Mouse (Mus musculus) CH12.LX (cell line): ENCODE results near the gene Micu1. TPM values are rescaled to one million over a fixed set of nuclear protein-coding genes. Genes with fewer than 3 reads are reported as not detected.

Experiments
- DNase-seq: peaks from one replicate; pipeline ENCODE4 v3.0.0-alpha.2; 2013; ENCODE audit errors: extremely low read depth
- H3K27ac ChIP-seq: 2 replicates; pipeline ENCODE4 v1.5.1; 2012; ENCODE audit warnings: low read depth, mild to moderate bottlenecking, control low read depth, moderate library complexity; ENCODE audit not compliant: insufficient read depth
- H3K27me3 ChIP-seq: replicated peaks from 2 replicates; pipeline ENCODE3; 2012; ENCODE audit warnings: inconsistent platforms
- H3K36me3 ChIP-seq, 2 experiments: replicated peaks in 1 of 2; 2 replicates each; pipeline versions ENCODE3 to v1.6.1; 2012; ENCODE audit warnings: inconsistent platforms in 1 of 2, low read length in 1 of 2, mild to moderate bottlenecking in 1 of 2, mixed read lengths in 1 of 2, moderate library complexity in 1 of 2; ENCODE audit not compliant: control insufficient read depth in 1 of 2, insufficient read depth in 1 of 2
- H3K4me1 ChIP-seq, 2 experiments: 2 replicates each; pipeline ENCODE4 v1.6.1; 2012; ENCODE audit warnings: inconsistent platforms in 1 of 2, moderate library complexity in 1 of 2; ENCODE audit not compliant: insufficient read depth in 2 of 2, control insufficient read depth in 1 of 2
- H3K4me2 ChIP-seq: 2 replicates; pipeline ENCODE4 v1.6.1; 2012; ENCODE audit warnings: low read depth, mild to moderate bottlenecking, control low read depth; ENCODE audit not compliant: poor library complexity, insufficient read depth, severe bottlenecking
- H3K4me3 ChIP-seq, 3 experiments: fragments of 150-350 bp in 1 of 3; sonication (generic) in 1 of 3; replicated peaks in 1 of 3; 2 replicates each; pipeline versions ENCODE3 to v1.5.1; 2011 to 2012; ENCODE audit warnings: low read depth in 2 of 3, low read length in 2 of 3, mild to moderate bottlenecking in 2 of 3, moderate library complexity in 2 of 3, control low read depth in 1 of 3, improper control_type of control experiment in 1 of 3, inconsistent platforms in 1 of 3, mixed read lengths in 1 of 3; ENCODE audit not compliant: poor library complexity in 1 of 3
- H3K79me2 ChIP-seq: replicated peaks from 2 replicates; pipeline ENCODE4 v1.6.1; 2012; ENCODE audit warnings: mild to moderate bottlenecking, moderate library complexity; ENCODE audit not compliant: control insufficient read depth, poor library complexity, insufficient read depth, severe bottlenecking; ENCODE audit errors: extremely low read depth
- H3K9ac ChIP-seq: 2 replicates; pipeline ENCODE4 v1.6.1; 2012; ENCODE audit warnings: low read depth, mild to moderate bottlenecking, control low read depth, moderate library complexity; ENCODE audit not compliant: insufficient read depth
- H3K9me3 ChIP-seq: replicated peaks from 2 replicates; pipeline ENCODE3; 2012; ENCODE audit warnings: low read length, inconsistent platforms, mixed read lengths
- BHLHE40 ChIP-seq: IDR thresholded peaks from 2 replicates; pipeline ENCODE4 v1.6.1; 2011; ENCODE audit warnings: mild to moderate bottlenecking, low read depth, low read length, improper control_type of control experiment
- CTCF ChIP-seq, 2 experiments: IDR thresholded peaks in 1 of 2; conservative IDR thresholded peaks in 1 of 2; 2 replicates each; pipeline ENCODE4 v1.5.1; 2011 to 2012; ENCODE audit warnings: low read depth in 2 of 2, low read length in 2 of 2, improper control_type of control experiment in 1 of 2, inconsistent platforms in 1 of 2, mild to moderate bottlenecking in 1 of 2, moderate library complexity in 1 of 2
- EP300 ChIP-seq: IDR thresholded peaks from 2 replicates; pipeline ENCODE4 v1.6.1; 2011; ENCODE audit warnings: low read length, improper control_type of control experiment
- ETS1 ChIP-seq: conservative IDR thresholded peaks from 2 replicates; pipeline ENCODE4 v1.6.1; 2012; ENCODE audit warnings: low read depth, mild to moderate bottlenecking, inconsistent platforms, low read length, improper control_type of control experiment, moderate library complexity
- HCFC1 ChIP-seq: IDR thresholded peaks from 2 replicates; pipeline ENCODE4 v1.6.1; 2012; ENCODE audit warnings: low read depth, mild to moderate bottlenecking, inconsistent platforms, low read length, improper control_type of control experiment
- IRF4 ChIP-seq: IDR thresholded peaks from 2 replicates; pipeline ENCODE4 v1.6.1; 2014; ENCODE audit warnings: low read depth, mild to moderate bottlenecking, inconsistent platforms, low read length, improper control_type of control experiment
- MAFK ChIP-seq: IDR thresholded peaks from 2 replicates; pipeline ENCODE4 v1.6.1; 2011; ENCODE audit warnings: low read length, improper control_type of control experiment; ENCODE audit not compliant: insufficient replicate concordance
- MAX ChIP-seq: IDR thresholded peaks from 2 replicates; pipeline ENCODE4 v1.6.1; 2011; ENCODE audit warnings: low read length, improper control_type of control experiment
- MAZ ChIP-seq: IDR thresholded peaks from 2 replicates; pipeline ENCODE4 v1.6.1; 2012; ENCODE audit warnings: low read depth, mild to moderate bottlenecking, inconsistent platforms, low read length, improper control_type of control experiment, moderate library complexity
- MXI1 ChIP-seq: IDR thresholded peaks from 2 replicates; pipeline ENCODE4 v1.6.1; 2011; ENCODE audit warnings: mild to moderate bottlenecking, low read depth, low read length, improper control_type of control experiment
- NELFE ChIP-seq: IDR thresholded peaks from 2 replicates; pipeline ENCODE4 v1.6.1; 2011; ENCODE audit warnings: low read depth, low read length, improper control_type of control experiment
- NRF1 ChIP-seq: IDR thresholded peaks from 2 replicates; pipeline ENCODE4 v1.6.1; 2014; ENCODE audit warnings: low read depth, mild to moderate bottlenecking, inconsistent platforms, low read length, improper control_type of control experiment, moderate library complexity
- PAX5 ChIP-seq: IDR thresholded peaks from 2 replicates; pipeline ENCODE4 v1.6.1; 2012; ENCODE audit warnings: low read length, inconsistent platforms, mixed read lengths
- POLR2AphosphoS2 ChIP-seq: IDR thresholded peaks from 2 replicates; pipeline ENCODE4 v1.6.1; 2011; ENCODE audit warnings: low read depth, low read length, improper control_type of control experiment
- RCOR1 ChIP-seq: conservative IDR thresholded peaks from 2 replicates; pipeline ENCODE4 v1.6.1; 2012; ENCODE audit warnings: low read depth, mild to moderate bottlenecking, inconsistent platforms, low read length, improper control_type of control experiment
- SIN3A ChIP-seq: IDR thresholded peaks from 2 replicates; pipeline ENCODE4 v1.6.1; 2012; ENCODE audit warnings: low read length, improper control_type of control experiment, inconsistent platforms
- SMC3 ChIP-seq: IDR thresholded peaks from 2 replicates; pipeline ENCODE4 v1.6.1; 2011; ENCODE audit warnings: low read depth, low read length, improper control_type of control experiment
- USF2 ChIP-seq: conservative IDR thresholded peaks from 2 replicates; pipeline ENCODE4 v1.6.1; 2011; ENCODE audit warnings: low read depth, low read length, improper control_type of control experiment
- ZKSCAN1 ChIP-seq: IDR thresholded peaks from 2 replicates; pipeline ENCODE4 v1.6.1; 2012; ENCODE audit warnings: low read depth, inconsistent platforms, low read length, improper control_type of control experiment, borderline replicate concordance
- ZMIZ1 ChIP-seq: IDR thresholded peaks from 2 replicates; pipeline ENCODE4 v1.6.1; 2012; ENCODE audit warnings: low read depth, mild to moderate bottlenecking, inconsistent platforms, low read length, improper control_type of control experiment
- ZNF384 ChIP-seq: IDR thresholded peaks from 2 replicates; pipeline ENCODE4 v1.6.1; 2012; ENCODE audit warnings: low read depth, low read length, improper control_type of control experiment, inconsistent platforms
- dilution Hi-C: fragments of 300-500 bp; cut with MboI; formaldehyde crosslinking; loops from 2 replicates; pipeline ENCODE4 v1.14.3; 2020; ENCODE audit warnings: low sequenced_read_pairs; ENCODE audit not compliant: extremely low pct_unique_long_range_greater_than_20kb, extremely low pct_ligation_motif_present
- in situ Hi-C: fragments of 300-500 bp; cut with MboI; formaldehyde crosslinking; loops from 3 replicates; pipeline ENCODE4 v1.14.3; 2019; ENCODE audit warnings: low sequenced_read_pairs, low pct_ligation_motif_present, low pct_unique_long_range_greater_than_20kb, mixed read lengths
- polyA plus RNA-seq: library from polyadenylated mRNA; unstranded; fragments of >175 nt; gene quantifications from 2 replicates; pipeline ENCODE4 v1.2.1, GENCODE M21; 2012; ENCODE audit warnings: low read depth; ENCODE audit not compliant: insufficient read length
- total RNA-seq, 2 experiments: library from RNA; depleted of rRNA; stranded (reverse); fragments of 300-350 nt in 1 of 2; fragments of >200 nt in 1 of 2; gene quantifications; 2 replicates each; pipeline ENCODE4 v1.2.3; 2012 to 2014

The Micu1 gene
- total and polyA plus RNA-seq, 3 experiments = 23.1 to 37.1 (median 29.3) TPM

GRCm38 (mm10) chr10:59909357-59909847 is 207.1 kb downstream of the Micu1 start (continued):
- TF ChIP-seq ZKSCAN1 (no peak), NELFE (no peak), CTCF (conservative IDR thresholded peaks at IDR 0.05 in 1 of 2, IDR thresholded peaks at IDR 0.05 in 1 of 2; ENCODE audit: low read depth in 2 of 2, low read length in 2 of 2) (no peak), EP300 (peak; percentile 51), USF2 (no peak), POLR2AphosphoS2 (no peak), MAFK (no peak), ZMIZ1 (no peak), SMC3 (no peak), HCFC1 (no peak), ZNF384 (no peak)
- TF ChIP-seq, all 38 proteins: peak for 5

- in situ Hi-C loops = loop anchor here (25.0 kb wide), 1 partner anchor 476 kb away; the partner anchor contains the start of gene Gm17455
- dilution Hi-C loops = no loop called here
Observed at GRCm38 (mm10) chr10:59911091-59911490, 208.8 kb downstream of the Micu1 start.

GRCm38 (mm10) chr10:59911561-59912198 is 209.4 kb downstream of the Micu1 start:
- H3K79me2 ChIP-seq = no peaks in the 10 kb centered on the region
- H3K9me3 ChIP-seq = no peaks in the 10 kb centered on the region
- peaks cover 31 to 43% of the 10 kb centered on the region in 2 experiments for H3K4me1 ChIP-seq
- no peaks in the 10 kb centered on the region for H3K27me3 ChIP-seq
- H3K9ac ChIP-seq = no peak overlapping the region
- no peak overlapping the region for H3K27ac ChIP-seq
- DNase-seq = no peak
- no peaks in the 10 kb centered on the region for H3K36me3 ChIP-seq
- H3K4me3 ChIP-seq = no peak overlapping the region
- in situ Hi-C loops (loop anchor here (25.0 kb wide), 1 partner anchor 476 kb away; the partner anchor contains the start of gene Gm17455), dilution Hi-C loops (no loop called here)
- H3K4me2 ChIP-seq = no peak overlapping the region
- TF ChIP-seq MAX = no peak
- TF ChIP-seq MXI1 = 0 out of 2 replicates have a peak, but pooled peaks have one; percentile 10
- 0 out of 2 replicates have a peak, but pooled peaks have one; percentile 33 for TF ChIP-seq IRF4

More at GRCm38 (mm10) chr10:59911091-59911490, 208.8 kb downstream of the Micu1 start:
- H3K9ac ChIP-seq = no peak overlapping the region
- no peak overlapping the region for H3K4me3 ChIP-seq
- H3K36me3 ChIP-seq = no peaks in the 10 kb centered on the region
- no peak for TF ChIP-seq NELFE
- TF ChIP-seq SMC3 = no peak; the same call in 1 of the 2 replicates
- no peak for TF ChIP-seq NRF1
- no peak for TF ChIP-seq IRF4
- no peak for TF ChIP-seq RCOR1
- no peak for TF ChIP-seq PAX5
- TF ChIP-seq MAZ = no peak
- TF ChIP-seq BHLHE40 = peak; percentile 84
- TF ChIP-seq ETS1 = peak; percentile 56
- no peak for TF ChIP-seq SIN3A
- H3K4me2 ChIP-seq = no peak overlapping the region
- peaks cover 31 to 47% of the 10 kb centered on the region in 2 experiments for H3K4me1 ChIP-seq
- no peak for DNase-seq
- no peaks in the 10 kb centered on the region for H3K9me3 ChIP-seq
- no peaks in the 10 kb centered on the region for H3K79me2 ChIP-seq
- H3K27me3 ChIP-seq = no peaks in the 10 kb centered on the region
- no peak overlapping the region for H3K27ac ChIP-seq
